Mouse (Mus musculus) thymus, adult 18-20 months (tissue): Measurements from ENCODE around the gene Rcn3.

Experiments
- DNase-seq, 2 experiments: peaks; one replicate each; pipeline ENCODE4 v3.0.0; 2022; ENCODE audit warnings: mixed read lengths in 2 of 2

Gene Rcn3

DNA sequence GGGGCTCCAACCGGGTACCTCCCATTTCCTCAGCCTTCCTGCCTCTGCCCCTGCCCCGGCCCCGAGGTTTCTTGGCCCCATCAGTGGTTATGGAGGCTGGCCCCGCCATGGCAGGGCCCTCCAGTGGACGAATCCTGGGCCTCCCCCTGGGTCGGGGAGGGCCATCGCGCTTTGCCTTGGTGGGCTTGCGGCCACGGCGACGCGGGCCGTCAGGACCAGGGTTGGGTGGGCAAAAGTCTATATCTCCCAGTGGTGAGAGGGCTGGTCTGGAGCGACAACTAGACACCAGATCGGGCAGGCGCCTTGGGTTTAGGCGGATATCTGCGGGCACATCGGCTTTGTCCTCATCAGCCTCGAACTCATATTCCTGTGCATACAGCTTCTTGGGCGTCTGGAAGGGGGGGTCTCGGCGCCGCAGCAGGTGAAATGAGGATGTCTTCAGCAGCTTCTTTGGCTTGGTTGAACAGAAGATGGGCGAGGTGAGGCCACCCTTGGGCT, 45.1 kb downstream of the Rcn3 start:
- DNase-seq = no peak

- DNase-seq = no peak
Observed at GRCm38 (mm10) chr7:45045741-45046140, 46.3 kb downstream of the Rcn3 start.

- no peak for DNase-seq
Observed at GRCm38 (mm10) chr7:45043307-45043706, 48.7 kb downstream of the Rcn3 start.

GRCm38 (mm10) chr7:45040851-45041250, 51.2 kb downstream of the Rcn3 start:
- DNase-seq = no peak

DNA sequence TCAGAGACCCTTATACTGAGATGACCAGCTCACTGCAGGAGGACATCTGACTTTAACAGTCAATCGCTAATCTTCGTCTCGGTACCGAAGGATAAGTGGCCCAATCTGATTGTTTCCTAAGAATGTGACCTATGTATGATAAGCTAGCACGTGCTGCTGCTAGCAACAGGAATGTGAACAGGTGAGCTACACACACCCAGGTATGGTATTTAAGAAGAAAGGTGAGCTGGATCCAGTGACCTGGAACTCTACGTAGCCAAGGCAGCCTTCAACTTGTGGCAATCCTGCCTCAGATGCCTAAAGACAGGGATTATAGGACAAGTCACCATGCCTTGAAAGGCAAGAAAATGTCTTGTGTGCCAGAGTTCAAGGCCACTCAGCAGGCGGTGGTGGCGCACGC, 53.6 kb downstream of the Rcn3 start:
- no peak for DNase-seq

DNA sequence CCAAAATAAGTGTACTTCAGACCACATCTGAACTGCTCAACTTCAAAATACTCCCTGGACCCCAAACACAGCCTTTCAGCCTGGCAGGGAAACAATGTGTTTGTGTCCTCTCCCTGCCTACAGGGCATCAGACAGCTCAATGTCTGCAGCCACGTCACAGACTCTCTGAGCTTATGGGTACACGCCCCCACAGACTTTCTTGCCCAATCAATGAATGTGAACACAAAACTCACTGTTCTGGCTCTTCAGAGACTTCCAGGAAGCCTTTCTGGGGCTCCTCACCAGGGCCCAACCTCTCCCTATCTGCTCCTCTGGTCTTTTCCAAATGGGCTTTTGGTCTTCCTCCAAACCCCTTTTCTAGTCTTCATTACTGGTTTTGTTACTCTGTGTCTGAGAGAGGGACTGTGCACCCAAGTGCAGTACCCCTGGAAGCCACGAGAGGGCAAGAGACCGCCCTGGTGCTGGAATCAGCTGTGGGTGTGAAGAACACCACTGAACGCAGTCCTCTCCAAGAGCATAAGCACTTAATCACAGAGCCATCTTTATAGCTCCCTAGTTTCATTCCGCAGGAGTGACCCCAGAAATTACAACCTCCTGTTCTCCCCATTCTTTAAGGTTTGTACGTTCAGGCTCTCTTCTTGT, 54.2 kb downstream of the Rcn3 start:
- DNase-seq = no peak

DNA sequence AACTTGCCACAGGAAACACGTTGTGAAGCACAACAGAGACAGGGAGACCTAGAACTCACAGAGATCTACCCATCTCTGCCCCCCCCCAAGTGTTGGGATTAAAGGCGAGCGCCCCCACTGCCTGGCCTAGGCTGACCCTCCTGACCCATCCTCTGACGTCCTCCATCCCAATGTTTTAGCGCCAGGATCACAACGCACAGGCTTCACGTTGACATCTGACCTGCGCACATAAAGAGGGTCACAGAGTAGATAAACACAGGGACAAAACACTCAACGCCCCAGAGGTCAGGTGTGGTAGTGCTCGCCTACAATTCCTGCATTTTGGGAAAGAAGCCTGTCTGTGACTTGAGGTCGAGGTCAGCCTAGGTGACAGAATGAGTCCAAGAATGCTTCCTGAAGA, 55.3 kb downstream of the Rcn3 start:
- DNase-seq = no peak

DNA sequence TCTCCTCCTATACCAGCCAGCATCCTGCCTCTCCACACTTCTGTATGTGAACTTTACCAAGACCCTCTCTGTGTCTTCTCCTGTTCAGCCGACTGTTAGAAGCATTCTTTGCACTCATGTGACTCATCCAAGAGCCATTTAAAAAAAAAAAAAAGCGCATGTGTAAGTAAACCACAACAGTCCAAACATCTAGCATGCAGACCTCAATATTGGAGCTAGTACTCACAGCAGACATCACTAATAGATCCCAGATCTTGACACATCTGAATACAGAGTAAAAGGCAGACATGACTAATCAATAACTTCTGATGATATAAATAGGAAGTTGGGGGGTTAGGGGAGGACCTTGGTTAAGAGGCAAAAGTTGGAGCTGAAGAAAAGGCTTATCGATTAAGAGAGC, 56.4 kb downstream of the Rcn3 start:
- DNase-seq = no peak

DNA sequence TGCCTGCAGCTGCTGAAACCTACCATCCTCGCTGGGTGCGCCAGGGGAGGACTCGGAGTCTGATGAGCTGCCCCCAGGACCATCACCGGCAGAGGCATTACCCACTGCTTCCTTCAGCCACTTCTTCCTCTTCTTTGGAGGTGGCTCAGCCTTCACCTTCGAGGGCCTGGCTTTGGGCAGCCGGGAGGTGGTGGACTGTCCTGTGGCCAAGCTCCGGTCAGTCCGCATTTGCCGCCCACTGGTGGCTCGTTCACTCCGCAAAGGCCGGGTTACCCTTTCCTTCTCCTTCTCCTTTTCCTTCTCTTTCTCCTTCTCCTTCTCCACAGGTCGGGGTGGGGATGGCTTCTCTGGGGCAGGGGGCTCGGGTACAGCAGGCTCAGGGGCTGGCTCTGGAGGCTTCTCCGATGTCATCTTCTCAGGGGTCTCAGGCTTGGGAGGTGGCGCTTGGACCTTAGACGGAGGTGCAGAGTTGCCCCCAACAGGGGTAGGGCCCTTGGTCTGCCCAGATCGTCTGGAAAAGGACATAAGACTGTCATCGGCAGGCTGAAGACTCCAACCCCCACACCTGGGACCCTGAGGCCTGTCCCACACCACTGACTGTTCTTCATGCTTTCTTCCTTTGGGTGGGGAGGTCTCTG, 58.2 kb downstream of the Rcn3 start:
- no peak for DNase-seq
